Mouse (Mus musculus): Measurements from ENCODE around the gene Dpp6. TPM values are rescaled to one million over a fixed set of nuclear protein-coding genes. Genes with fewer than 3 reads are reported as not detected.

The Dpp6 gene
- polyA plus RNA-seq, 1 experiment from 2014 or later, result 0.06 TPM

DNA sequence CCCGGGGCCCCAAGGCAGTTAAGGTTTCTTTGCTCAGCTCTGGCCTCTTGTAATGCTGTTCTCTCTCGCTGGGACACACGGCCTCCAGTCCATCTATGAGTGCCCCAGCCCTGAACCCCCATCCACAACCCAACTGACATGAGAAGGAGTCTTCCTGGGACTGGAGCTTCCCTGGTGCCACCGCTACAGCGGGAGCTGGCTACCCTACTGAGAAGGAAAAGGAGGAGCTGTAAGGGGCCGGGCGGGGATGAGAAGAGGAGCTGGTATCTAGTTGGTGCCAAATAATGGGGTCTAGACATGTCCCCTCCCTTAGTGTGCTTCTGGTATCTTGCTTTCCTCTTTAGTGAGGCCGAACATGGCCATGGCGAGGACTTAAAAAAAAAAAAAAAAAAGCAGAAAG lies 231.9 kb downstream of the Dpp6 start:
- no peak for ATAC-seq
- WGBS (ENCODE audit: insufficient replicate concordance), result 11% methylated on average over 9 of the region's 9 CpGs
- no peaks in the 10 kb centered on the region for H3K36me3 ChIP-seq (replicated peaks; ENCODE audit: insufficient read depth, low read length)
- DNase-seq, result no peak
- peaks cover 16% of the 10 kb centered on the region for H3K27me3 ChIP-seq (ENCODE audit: insufficient read depth, low read length)
- no peak overlapping the region for H3K9ac ChIP-seq (replicated peaks)
- TF ChIP-seq EP300 (IDR thresholded peaks at IDR 0.05; ENCODE audit: low read depth) (no peak), CTCF (IDR thresholded peaks at IDR 0.05; ENCODE audit: low read depth) (no peak)
- no peaks in the 10 kb centered on the region for H3K9me3 ChIP-seq (ENCODE audit: low read length)
- H3K4me3 ChIP-seq (ENCODE audit: low read depth, low read length), result no peak overlapping the region
- no peak overlapping the region for H3K4me2 ChIP-seq (ENCODE audit: low read depth, low read length)
- no peak overlapping the region for H3K27ac ChIP-seq (ENCODE audit: low read depth)
- no peaks in the 10 kb centered on the region for H3K4me1 ChIP-seq (ENCODE audit: insufficient read depth)

DNA sequence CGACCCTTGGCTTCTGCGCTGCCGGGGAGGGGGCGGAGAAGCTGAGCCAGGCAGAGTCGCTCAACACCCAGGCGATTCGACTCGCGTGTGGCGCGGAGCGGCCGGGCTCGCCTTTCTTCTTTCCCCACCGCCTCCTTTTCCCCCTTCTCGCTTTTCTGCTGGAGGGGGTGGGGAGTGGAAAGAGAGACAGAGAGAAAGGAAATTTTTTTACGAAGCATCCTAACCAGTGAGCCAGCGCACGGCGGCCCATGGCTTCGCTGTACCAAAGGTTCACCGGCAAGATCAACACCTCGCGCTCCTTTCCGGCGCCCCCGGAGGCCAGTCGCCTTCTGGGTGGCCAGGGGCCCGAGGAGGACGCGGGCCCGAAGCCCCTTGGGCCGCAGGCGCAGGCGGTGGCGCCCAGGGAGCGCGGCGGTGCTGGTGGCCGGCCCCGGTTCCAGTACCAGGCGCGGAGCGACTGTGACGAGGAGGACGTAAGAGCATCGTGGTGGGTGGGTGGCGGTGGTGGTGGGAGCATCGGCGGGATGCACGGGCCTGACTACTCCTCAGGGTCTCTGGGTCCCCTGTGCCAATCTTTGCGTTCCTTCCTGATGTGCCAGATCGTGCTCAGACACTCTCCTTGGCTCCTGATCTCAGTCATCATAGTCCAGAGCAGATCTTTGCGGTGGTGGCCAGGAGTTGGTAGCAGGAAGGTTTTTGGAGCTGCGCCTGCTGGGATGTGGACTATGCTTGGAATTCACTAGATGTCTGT lies 232.5 kb downstream of the Dpp6 start:
- Histone ChIP-seq H3K9ac (replicated peaks) (no peak overlapping the region), H3K36me3 (replicated peaks; ENCODE audit: insufficient read depth, low read length) (no peaks in the 10 kb centered on the region), H3K4me1 (ENCODE audit: insufficient read depth) (no peaks in the 10 kb centered on the region), H3K4me3 (ENCODE audit: low read depth, low read length) (no peak overlapping the region), H3K9me3 (ENCODE audit: low read length) (no peaks in the 10 kb centered on the region), H3K27ac (ENCODE audit: low read depth) (no peak overlapping the region), H3K27me3 (ENCODE audit: insufficient read depth, low read length) (peaks cover 16% of the 10 kb centered on the region), H3K4me2 (ENCODE audit: low read depth, low read length) (no peak overlapping the region)
- DNase-seq, result no peak
- WGBS (ENCODE audit: insufficient replicate concordance), result 4% methylated on average over 40 of the region's 55 CpGs
- no peak for ATAC-seq
- TF ChIP-seq EP300 (IDR thresholded peaks at IDR 0.05; ENCODE audit: low read depth) (no peak), CTCF (IDR thresholded peaks at IDR 0.05; ENCODE audit: low read depth) (no peak)

DNA sequence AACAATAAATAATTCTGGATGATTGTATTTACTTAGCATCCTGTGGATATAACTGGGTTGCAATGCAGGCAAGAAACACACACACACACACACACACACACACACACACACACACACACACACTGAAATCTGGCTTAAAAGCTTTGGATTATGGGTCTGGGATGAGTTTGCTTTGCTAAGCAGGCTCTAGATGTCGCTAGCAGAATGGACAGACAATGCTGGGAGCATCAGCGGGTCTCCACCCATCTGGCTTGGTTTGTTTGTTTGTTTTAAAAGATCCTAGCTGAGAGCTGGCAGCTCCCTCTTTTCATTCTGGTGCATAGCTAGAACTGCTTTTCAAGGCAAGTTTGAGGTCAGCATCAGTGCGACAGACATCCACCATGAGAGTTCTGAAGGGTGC lies 234.2 kb downstream of the Dpp6 start:
- no peak for TF ChIP-seq CTCF (IDR thresholded peaks at IDR 0.05; ENCODE audit: low read depth)
- TF ChIP-seq EP300 (IDR thresholded peaks at IDR 0.05; ENCODE audit: low read depth), result no peak
- peaks cover 16% of the 10 kb centered on the region for H3K27me3 ChIP-seq (ENCODE audit: insufficient read depth, low read length)
- no peaks in the 10 kb centered on the region for H3K4me1 ChIP-seq (ENCODE audit: insufficient read depth)
- H3K27ac ChIP-seq (ENCODE audit: low read depth), result no peak overlapping the region
- H3K9ac ChIP-seq (replicated peaks), result no peak overlapping the region
- H3K4me3 ChIP-seq (ENCODE audit: low read depth, low read length), result no peak overlapping the region
- H3K36me3 ChIP-seq (replicated peaks; ENCODE audit: insufficient read depth, low read length), result no peaks in the 10 kb centered on the region
- no peak for DNase-seq
- no peak for ATAC-seq
- WGBS (ENCODE audit: insufficient replicate concordance), result 34% methylated on average over 3 of the region's 3 CpGs
- H3K4me2 ChIP-seq (ENCODE audit: low read depth, low read length), result no peak overlapping the region
- H3K9me3 ChIP-seq (ENCODE audit: low read length), result no peaks in the 10 kb centered on the region

DNA sequence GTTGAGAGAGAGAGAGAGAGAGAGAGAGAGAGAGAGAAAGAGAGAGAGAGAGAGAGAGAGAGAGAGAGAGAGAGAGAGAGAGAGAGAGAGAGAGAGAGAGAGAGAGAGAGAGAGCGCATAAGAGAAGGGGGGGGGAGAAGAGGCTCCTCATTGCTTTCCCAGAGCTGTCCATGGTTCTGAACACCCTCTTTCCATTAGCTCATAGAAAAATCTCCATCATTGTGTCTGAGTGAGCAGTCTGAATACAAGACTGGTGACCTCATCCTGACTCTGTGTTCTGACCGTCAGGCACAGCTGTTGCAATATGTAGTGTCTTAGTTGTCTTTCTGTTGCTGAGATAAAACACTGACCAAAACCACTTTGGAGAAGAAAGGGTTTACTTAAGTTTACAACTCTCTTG lies 235.4 kb downstream of the Dpp6 start:
- Histone ChIP-seq H3K4me3 (ENCODE audit: low read depth, low read length) (no peak overlapping the region), H3K27ac (ENCODE audit: low read depth) (no peak overlapping the region), H3K36me3 (replicated peaks; ENCODE audit: insufficient read depth, low read length) (no peaks in the 10 kb centered on the region), H3K4me1 (ENCODE audit: insufficient read depth) (no peaks in the 10 kb centered on the region), H3K9ac (replicated peaks) (no peak overlapping the region), H3K4me2 (ENCODE audit: low read depth, low read length) (no peak overlapping the region), H3K27me3 (ENCODE audit: insufficient read depth, low read length) (peaks cover 16% of the 10 kb centered on the region), H3K9me3 (ENCODE audit: low read length) (no peaks in the 10 kb centered on the region)
- ATAC-seq (no peak), DNase-seq (no peak)
- TF ChIP-seq EP300 (IDR thresholded peaks at IDR 0.05; ENCODE audit: low read depth), result no peak
- TF ChIP-seq CTCF (IDR thresholded peaks at IDR 0.05; ENCODE audit: low read depth), result no peak
- 19% methylated on average over 2 of the region's 2 CpGs for WGBS (ENCODE audit: insufficient replicate concordance)

DNA sequence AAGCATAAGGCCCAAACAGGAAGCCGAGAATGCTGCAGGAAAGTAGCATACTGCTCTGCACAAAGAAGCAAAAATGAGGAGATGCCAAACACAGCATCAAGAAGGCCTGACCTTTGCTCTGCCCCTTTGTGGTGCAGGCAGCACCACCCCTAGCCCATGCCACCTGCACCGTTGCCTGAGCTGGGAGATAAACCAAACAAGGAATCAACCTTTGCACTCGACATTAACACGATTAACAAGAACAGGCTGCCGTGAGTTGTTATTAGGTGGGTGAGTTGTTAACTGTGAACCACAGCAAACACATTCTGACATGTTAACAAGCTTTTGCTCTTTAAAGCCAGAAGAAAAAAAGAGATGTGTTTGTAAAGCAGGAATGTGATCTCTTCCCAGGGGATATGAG lies 239.4 kb downstream of the Dpp6 start:
- Histone ChIP-seq H3K9ac (replicated peaks) (no peak overlapping the region), H3K27ac (ENCODE audit: low read depth) (no peak overlapping the region), H3K36me3 (replicated peaks; ENCODE audit: insufficient read depth, low read length) (no peaks in the 10 kb centered on the region), H3K4me3 (ENCODE audit: low read depth, low read length) (no peak overlapping the region), H3K9me3 (ENCODE audit: low read length) (no peaks in the 10 kb centered on the region), H3K27me3 (ENCODE audit: insufficient read depth, low read length) (no peaks in the 10 kb centered on the region), H3K4me1 (ENCODE audit: insufficient read depth) (no peaks in the 10 kb centered on the region), H3K4me2 (ENCODE audit: low read depth, low read length) (no peak overlapping the region)
- WGBS (ENCODE audit: insufficient replicate concordance), result 40% methylated on average over 5 of the region's 5 CpGs
- no peak for DNase-seq
- TF ChIP-seq CTCF (IDR thresholded peaks at IDR 0.05; ENCODE audit: low read depth) (no peak), EP300 (IDR thresholded peaks at IDR 0.05; ENCODE audit: low read depth) (no peak)
- ATAC-seq, result no peak

DNA sequence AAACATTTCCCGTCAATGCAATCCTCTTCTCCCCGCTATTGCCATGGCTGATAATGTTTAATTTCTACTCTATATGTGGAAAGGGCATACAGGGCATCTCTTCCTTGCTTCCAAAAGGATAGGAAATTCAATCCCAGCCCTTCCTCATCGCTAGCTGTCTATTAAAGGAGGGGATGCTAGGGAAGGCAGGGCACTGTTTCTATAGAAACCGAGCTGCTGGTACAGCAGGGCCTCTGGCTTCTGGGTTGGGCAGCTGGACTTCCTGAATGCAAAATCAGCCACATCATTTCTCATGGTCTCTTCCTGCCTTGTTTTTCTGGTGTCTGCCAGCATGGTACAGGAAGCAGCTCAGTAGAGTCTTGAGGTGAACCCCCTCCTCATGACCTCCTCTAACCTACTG lies 243.1 kb downstream of the Dpp6 start:
- Histone ChIP-seq H3K27ac (ENCODE audit: low read depth) (no peak overlapping the region), H3K4me2 (ENCODE audit: low read depth, low read length) (no peak overlapping the region), H3K36me3 (replicated peaks; ENCODE audit: insufficient read depth, low read length) (no peaks in the 10 kb centered on the region), H3K9ac (replicated peaks) (no peak overlapping the region), H3K9me3 (ENCODE audit: low read length) (no peaks in the 10 kb centered on the region), H3K4me1 (ENCODE audit: insufficient read depth) (no peaks in the 10 kb centered on the region), H3K27me3 (ENCODE audit: insufficient read depth, low read length) (no peaks in the 10 kb centered on the region), H3K4me3 (ENCODE audit: low read depth, low read length) (no peak overlapping the region)
- WGBS (ENCODE audit: insufficient replicate concordance), result 63% methylated on average over 4 of the region's 4 CpGs
- TF ChIP-seq CTCF (IDR thresholded peaks at IDR 0.05; ENCODE audit: low read depth), result no peak
- TF ChIP-seq EP300 (IDR thresholded peaks at IDR 0.05; ENCODE audit: low read depth), result no peak
- ATAC-seq, result no peak
- no peak for DNase-seq

All from liver, postnatal 0 days (tissue).